Mouse (Mus musculus) embryonic stem cell, embryonic (primary cell): ENCODE data around the gene Polr2b.

Experiments
- CTCF ChIA-PET, 4 experiments: fragments of 300-600 bp in 2 of 4; fragments of 350-600 bp in 2 of 4; sonication (Branson Sonifier 250); formaldehyde crosslinking; loops; one replicate each; lab custom pipeline; 2022; ENCODE audit warnings: inconsistent platforms in 2 of 4; lab: Charles Lee
- POLR2A ChIA-PET, 4 experiments: fragments of 300-600 bp in 2 of 4; fragments of 350-600 bp in 2 of 4; sonication (Branson Sonifier 250); formaldehyde crosslinking; loops; one replicate each; lab custom pipeline; 2022; ENCODE audit warnings: antibody characterized with exemption in 4 of 4, inconsistent platforms in 1 of 4; lab: Charles Lee

Gene Polr2b

GRCm38 (mm10) chr5:77281518-77282174, 28.3 kb upstream of the Polr2b start:
- POLR2A ChIA-PET = interaction anchor here (0.5 to 23.9 kb wide), 18 partner anchors 9 to 372 kb away, joined by 3 to 359 read pairs (median 4); partner anchors contain the start of genes Noa1 (in 2 of the 4), Polr2b (in 2 of the 4) and Rest (in 2 of the 4)
- CTCF ChIA-PET = interaction anchor here in 3 of 4 experiments (0.5 to 1.8 kb wide), 7 partner anchors 8 to 167 kb away, joined by 3 to 7 read pairs (median 3); partner anchors contain the start of gene Hopx (in 1 of the 3)

GRCm38 (mm10) chr5:77282242-77282641, 27.7 kb upstream of the Polr2b start:
- ChIA-PET CTCF (interaction anchor here in 2 of 4 experiments (0.5 to 1.8 kb wide), 5 partner anchors 11 to 168 kb away, joined by 3 to 7 read pairs (median 4); partner anchors contain the start of gene Hopx (in 1 of the 2)), POLR2A (interaction anchor here (0.5 to 23.9 kb wide), 16 partner anchors 9 to 371 kb away, joined by 3 to 359 read pairs (median 4); partner anchors contain the start of genes Noa1 (in 2 of the 4), Polr2b (in 2 of the 4) and Rest (in 2 of the 4))

GRCm38 (mm10) chr5:77285685-77286084, 24.3 kb upstream of the Polr2b start:
- ChIA-PET POLR2A (interaction anchor here in 3 of 4 experiments (0.6 to 23.9 kb wide), 7 partner anchors 11 to 165 kb away, joined by 3 to 359 read pairs (median 4); partner anchors contain the start of gene Rest (in 1 of the 3)), CTCF (interaction anchor here in 2 of 4 experiments (0.8 to 1.0 kb wide), 2 partner anchors 13 to 62 kb away, joined by 3 to 4 read pairs; no protein-coding TSS in a partner anchor)

GRCm38 (mm10) chr5:77286904-77287303, 23.0 kb upstream of the Polr2b start:
- CTCF ChIA-PET = interaction anchor here in 1 of 4 experiments (0.9 to 1.4 kb wide), 2 partner anchors 13 to 15 kb away, joined by 3 read pairs; no protein-coding TSS in a partner anchor
- POLR2A ChIA-PET = interaction anchor here in 3 of 4 experiments (0.6 to 23.9 kb wide), 10 partner anchors 9 to 37 kb away, joined by 3 to 359 read pairs (median 8); partner anchors contain the start of genes Rest (in 2 of the 3), Noa1 (in 1 of the 3) and Polr2b (in 1 of the 3)

- ChIA-PET POLR2A (interaction anchor here (0.5 to 23.9 kb wide), 30 partner anchors 8 to 314 kb away, joined by 3 to 359 read pairs (median 4); partner anchors contain the start of genes Noa1 (in 3 of the 4), Polr2b (in 3 of the 4), Rest (in 2 of the 4) and Srp72 (in 1 of the 4)), CTCF (interaction anchor here in 3 of 4 experiments (0.7 to 1.5 kb wide), 6 partner anchors 9 to 94 kb away, joined by 3 to 6 read pairs (median 3); no protein-coding TSS in a partner anchor)
Observed at GRCm38 (mm10) chr5:77287901-77288300, 22.0 kb upstream of the Polr2b start.

GRCm38 (mm10) chr5:77289686-77290085, 20.3 kb upstream of the Polr2b start:
- CTCF ChIA-PET = interaction anchor here in 2 of 4 experiments (0.7 to 1.0 kb wide), 2 partner anchors 65 to 103 kb away, joined by 3 to 4 read pairs; no protein-coding TSS in a partner anchor
- POLR2A ChIA-PET = interaction anchor here in 1 of 4 experiments (0.6 to 23.9 kb wide), 3 partner anchors 20 to 79 kb away, joined by 5 to 359 read pairs (median 6); partner anchors contain the start of genes Polr2b and Rest

- POLR2A ChIA-PET = interaction anchor here in 2 of 4 experiments (0.7 to 23.9 kb wide), 4 partner anchors 10 to 21 kb away, joined by 3 to 359 read pairs (median 4); partner anchors contain the start of genes Polr2b (in 1 of the 2) and Rest (in 1 of the 2)
- CTCF ChIA-PET = interaction anchor here in 1 of 4 experiments (0.6 kb wide), 1 partner anchor 92 kb away, joined by 5 read pairs; no protein-coding TSS in a partner anchor
Observed at GRCm38 (mm10) chr5:77290606-77291005, 19.3 kb upstream of the Polr2b start.

- CTCF ChIA-PET = interaction anchor here in 1 of 4 experiments (1.5 kb wide), 1 partner anchor 57 kb away, joined by 4 read pairs; no protein-coding TSS in a partner anchor
- POLR2A ChIA-PET = interaction anchor here in 2 of 4 experiments (1.5 to 23.9 kb wide), 4 partner anchors 11 to 28 kb away, joined by 3 to 359 read pairs (median 6); partner anchors contain the start of genes Rest (in 2 of the 2), Noa1 (in 1 of the 2) and Polr2b (in 1 of the 2)
Observed at GRCm38 (mm10) chr5:77292803-77293522, 17.0 kb upstream of the Polr2b start.

- ChIA-PET POLR2A (interaction anchor here in 3 of 4 experiments (0.6 to 8.0 kb wide), 8 partner anchors 10 to 335 kb away, joined by 3 to 57 read pairs (median 4); partner anchors contain the start of genes Noa1 (in 3 of the 3) and Polr2b (in 3 of the 3)), CTCF (interaction anchor here in 2 of 4 experiments (0.7 to 1.1 kb wide), 2 partner anchors 93 to 105 kb away, joined by 5 read pairs; no protein-coding TSS in a partner anchor)
Observed at GRCm38 (mm10) chr5:77299486-77299885, 10.5 kb upstream of the Polr2b start.

GRCm38 (mm10) chr5:77301296-77301903, 8.5 kb upstream of the Polr2b start:
- POLR2A ChIA-PET = interaction anchor here in 2 of 4 experiments (0.6 to 8.0 kb wide), 5 partner anchors 9 to 24 kb away, joined by 3 to 57 read pairs (median 3); partner anchors contain the start of genes Noa1 (in 1 of the 2) and Polr2b (in 1 of the 2)

GRCm38 (mm10) chr5:77307821-77308553, 2.0 kb upstream of the Polr2b start:
- ChIA-PET CTCF (interaction anchor here in 3 of 4 experiments (0.6 to 1.6 kb wide), 4 partner anchors 9 to 62 kb away, joined by 3 to 13 read pairs (median 10); no protein-coding TSS in a partner anchor), POLR2A (interaction anchor here in 2 of 4 experiments (0.6 to 5.2 kb wide), 5 partner anchors 10 to 50 kb away, joined by 3 to 57 read pairs (median 4); no protein-coding TSS in a partner anchor)

More at GRCm38 (mm10) chr5:77301296-77301903, 8.5 kb upstream of the Polr2b start:
- CTCF ChIA-PET = interaction anchor here in 2 of 4 experiments (0.5 to 1.9 kb wide), 3 partner anchors 9 to 98 kb away, joined by 3 to 11 read pairs (median 3); partner anchors contain the start of genes Noa1 (in 1 of the 2) and Polr2b (in 1 of the 2)

- POLR2A ChIA-PET = interaction anchor here (0.6 to 5.2 kb wide), 38 partner anchors 9 to 359 kb away, joined by 3 to 57 read pairs (median 6); partner anchors contain the start of genes Paics (in 2 of the 4), Ppat (in 1 of the 4) and Rest (in 1 of the 4)
- CTCF ChIA-PET = interaction anchor here in 3 of 4 experiments (0.6 to 2.6 kb wide), 8 partner anchors 9 to 59 kb away, joined by 3 to 11 read pairs (median 4); no protein-coding TSS in a partner anchor
Observed at GRCm38 (mm10) chr5:77309051-77309906, 668 bp upstream of the Polr2b start.

- CTCF ChIA-PET = interaction anchor here in 1 of 4 experiments (0.6 kb wide), 1 partner anchor 44 kb away, joined by 6 read pairs; no protein-coding TSS in a partner anchor
- POLR2A ChIA-PET = interaction anchor here in 1 of 4 experiments (0.6 kb wide), 1 partner anchor 74 kb away, joined by 3 read pairs; no protein-coding TSS in a partner anchor
Observed at GRCm38 (mm10) chr5:77314206-77314605, 4.3 kb downstream of the Polr2b start.

GRCm38 (mm10) chr5:77314986-77315385, 5.0 kb downstream of the Polr2b start:
- POLR2A ChIA-PET = interaction anchor here in 1 of 4 experiments (0.7 kb wide), 1 partner anchor 28 kb away, joined by 3 read pairs; no protein-coding TSS in a partner anchor
- CTCF ChIA-PET = no interaction called here
